Comparison of ENCODE assay signal across 8 mouse cellular contexts in genomic region chr17:33929371-33930279, GRCm38 (mm10). TPM values are rescaled to one million over a fixed set of nuclear protein-coding genes. Genes with fewer than 3 reads are reported as not detected.
DNase-seq lines count a peak whose midpoint lies in the region; ATAC-seq and TF ChIP-seq lines count a peak whose summit lies in the region.

TSS of gene Rgl2 (plus strand) at chr17:33929543.

- DNase-seq in MEL (ENCODE audit: low read depth, low spot score) = peak; percentile 95
- DNase-seq in cerebellum, adult 18-20 months = peak; percentile 87 to 98
- peak; percentile 98 for DNase-seq in forebrain, postnatal 0 days
- peak; percentile 94 to 95 for DNase-seq in heart, postnatal 36 days
- DNase-seq in layer of hippocampus, adult 18-20 months (ENCODE audit: low spot score in 2 of 2) = peak; percentile 91 to 94
- DNase-seq in lung, adult 2 months = peak; percentile 92
- peak; percentile 98 for DNase-seq in testis, postnatal 10 days (ENCODE audit: low spot score)

- peak in 1 of 2 experiments; percentile 18; a peak in 1 of 4 replicates for TF ChIP-seq EP300 in MEL (IDR thresholded peaks at IDR 0.05; ENCODE audit: low read depth in 1 of 2, low read length in 2 of 2)

- H3K4me1 ChIP-seq in MEL (ENCODE audit: control insufficient read depth in 1 of 2, insufficient read depth in 2 of 2, low read length in 2 of 2) = peaks cover 0 to 13% of the 10 kb centered on the region in 2 experiments; a peak in 2 of 4 replicates
- H3K4me1 ChIP-seq in forebrain, postnatal 0 days (ENCODE audit: insufficient read depth) = peaks cover 3% of the 10 kb centered on the region; the same call in 1 of the 2 replicates
- no peaks in the 10 kb centered on the region for H3K4me1 ChIP-seq in lung, adult 2 months (ENCODE audit: control insufficient read depth, insufficient read depth, low read length)
- peaks cover 27% of the 10 kb centered on the region for H3K4me1 ChIP-seq in neural tube, embryonic 15.5 days

- ATAC-seq in forebrain, postnatal 0 days = peak; percentile 93
- ATAC-seq in neural tube, embryonic 15.5 days (ENCODE audit: low FRiP score) = peak; percentile 85

- peak within 1 kb of the TSS; percentile 93 for H3K9ac ChIP-seq in MEL (ENCODE audit: control insufficient read depth, low read depth, low read length, poor library complexity, severe bottlenecking)
- peak within 1 kb of the TSS; percentile 65 for H3K9ac ChIP-seq in forebrain, postnatal 0 days
- peak within 1 kb of the TSS; percentile 90 for H3K9ac ChIP-seq in neural tube, embryonic 15.5 days (replicated peaks)

- WGBS in forebrain, postnatal 0 days = 1% methylated on average over 78 of the region's 80 CpGs
- WGBS in lung, adult 2 months = under 1% methylated on average over 80 of the region's 80 CpGs
- WGBS in neural tube, embryonic 15.5 days = under 1% methylated on average over 71 of the region's 80 CpGs

- TF ChIP-seq CTCF in MEL (IDR thresholded peaks at IDR 0.05 in 2 of 3, conservative IDR thresholded peaks at IDR 0.05 in 1 of 3; ENCODE audit: control insufficient read depth in 1 of 3, insufficient read depth in 1 of 3, low read depth in 2 of 3, low read length in 3 of 3, poor library complexity in 1 of 3, severe bottlenecking in 1 of 3) = peak in 1 of 3 experiments; percentile 22; a peak in 3 of 6 replicates
- peak; percentile 70 for TF ChIP-seq CTCF in forebrain, postnatal 0 days (IDR thresholded peaks at IDR 0.05; ENCODE audit: low read depth)
- TF ChIP-seq CTCF in lung, adult 2 months (IDR thresholded peaks at IDR 0.05; ENCODE audit: insufficient read depth, low read length) = no peak

- intact Hi-C loops in heart, postnatal 36 days (cut with DNase I) = loop anchor here (1.0 to 5.0 kb wide), 2 partner anchors 26 to 37 kb away; partner anchors contain the start of genes Kifc1 and Vps52

- peak within 1 kb of the TSS; percentile 87 for H3K4me2 ChIP-seq in forebrain, postnatal 0 days (ENCODE audit: low read depth)
- peak within 1 kb of the TSS; percentile 98 for H3K4me2 ChIP-seq in neural tube, embryonic 15.5 days

- H3K4me3 ChIP-seq in MEL (ENCODE audit: control insufficient read depth in 1 of 2, insufficient read depth in 1 of 2, low read depth in 2 of 2, low read length in 2 of 2) = peak within 1 kb of the TSS; percentile 74 to 78
- peak within 1 kb of the TSS; percentile 66 for H3K4me3 ChIP-seq in forebrain, postnatal 0 days (ENCODE audit: low read depth, low read length)
- peak within 1 kb of the TSS; percentile 77 for H3K4me3 ChIP-seq in lung, adult 2 months (replicated peaks; ENCODE audit: extremely low read depth, low read depth, low read length)
- H3K4me3 ChIP-seq in neural tube, embryonic 15.5 days (replicated peaks) = peak within 1 kb of the TSS; percentile 80

- TF ChIP-seq RAD21 in MEL (IDR thresholded peaks at IDR 0.05; ENCODE audit: low read depth, low read length) = no peak

- no peaks in the 10 kb centered on the region for H3K27me3 ChIP-seq in MEL (ENCODE audit: control insufficient read depth in 1 of 2, insufficient read depth in 2 of 2, low read length in 2 of 2)
- H3K27me3 ChIP-seq in forebrain, postnatal 0 days (ENCODE audit: insufficient read depth, low read length) = no peaks in the 10 kb centered on the region
- no peaks in the 10 kb centered on the region for H3K27me3 ChIP-seq in neural tube, embryonic 15.5 days (replicated peaks)

- H3K79me2 ChIP-seq in MEL (ENCODE audit: control insufficient read depth, insufficient read depth, low read length, poor library complexity) = peaks cover 24% of the 10 kb centered on the region

- peak; percentile 61 to 82 for TF ChIP-seq POLR2A in MEL (IDR thresholded peaks at IDR 0.05; ENCODE audit: control insufficient read depth in 1 of 2, insufficient read depth in 1 of 2, low read depth in 1 of 2, low read length in 2 of 2, poor library complexity in 1 of 2)
- peak; percentile 57; the same call in 1 of the 2 replicates for TF ChIP-seq POLR2A in lung, adult 2 months (IDR thresholded peaks at IDR 0.05; ENCODE audit: borderline replicate concordance, extremely low read depth, low read depth, low read length)

- H3K36me3 ChIP-seq in MEL (ENCODE audit: control insufficient read depth in 1 of 2, insufficient read depth in 2 of 2, low read length in 2 of 2) = peaks cover 0 to 3% of the 10 kb centered on the region in 2 experiments; a peak in 2 of 4 replicates
- H3K36me3 ChIP-seq in forebrain, postnatal 0 days (ENCODE audit: insufficient read depth) = peaks cover 14% of the 10 kb centered on the region; the same call in 1 of the 2 replicates
- H3K36me3 ChIP-seq in neural tube, embryonic 15.5 days = peaks cover 22% of the 10 kb centered on the region; the same call in 1 of the 2 replicates

- no peaks in the 10 kb centered on the region for H3K9me3 ChIP-seq in MEL (replicated peaks; ENCODE audit: insufficient read depth, low read length)
- no peaks in the 10 kb centered on the region for H3K9me3 ChIP-seq in forebrain, postnatal 0 days (ENCODE audit: low read length)
- H3K9me3 ChIP-seq in neural tube, embryonic 15.5 days (replicated peaks) = no peaks in the 10 kb centered on the region

- H3K27ac ChIP-seq in MEL (ENCODE audit: control insufficient read depth, low read depth, low read length) = peak within 1 kb of the TSS; percentile 98
- peak within 1 kb of the TSS; percentile 88 for H3K27ac ChIP-seq in forebrain, postnatal 0 days (ENCODE audit: low read depth, low read length)
- H3K27ac ChIP-seq in neural tube, embryonic 15.5 days (replicated peaks) = peak within 1 kb of the TSS; percentile 97

TF ChIP-seq in MEL, 35 proteins besides CTCF, POLR2A, EP300 and RAD21 (continues in another document):
- no peak for TF ChIP-seq UBTF (IDR thresholded peaks at IDR 0.05; ENCODE audit: borderline replicate concordance, insufficient read depth, low read depth, low read length)
- no peak for TF ChIP-seq MYB (IDR thresholded peaks at IDR 0.05; ENCODE audit: low read depth, low read length)
- no peak for TF ChIP-seq ZNF384 (IDR thresholded peaks at IDR 0.05; ENCODE audit: low read depth, low read length)
- peak; percentile 73; the same call in 1 of the 2 replicates for TF ChIP-seq KAT2A (conservative IDR thresholded peaks at IDR 0.05; ENCODE audit: low read depth, low read length)
- TF ChIP-seq ELF1 (IDR thresholded peaks at IDR 0.05; ENCODE audit: low read depth, low read length) = peak; percentile 81
- TF ChIP-seq NELFE (IDR thresholded peaks at IDR 0.05; ENCODE audit: low read depth, low read length) = peak; percentile 49
- TF ChIP-seq RCOR1 (IDR thresholded peaks at IDR 0.05; ENCODE audit: low read depth, low read length) = no peak
- TF ChIP-seq HCFC1 (IDR thresholded peaks at IDR 0.05; ENCODE audit: low read depth, low read length) = peak; percentile 94
- TF ChIP-seq MAX (IDR thresholded peaks at IDR 0.05; ENCODE audit: low read length) = peak; percentile 55; the same call in 1 of the 2 replicates
- TF ChIP-seq MEF2A (IDR thresholded peaks at IDR 0.05; ENCODE audit: extremely low read depth, insufficient replicate concordance, low read depth, low read length, poor library complexity, severe bottlenecking) = no peak
- TF ChIP-seq TCF12 (IDR thresholded peaks at IDR 0.05; ENCODE audit: low read depth, low read length) = peak; percentile 67
- no peak for TF ChIP-seq E2F4 (IDR thresholded peaks at IDR 0.05; ENCODE audit: borderline replicate concordance, low read depth, low read length)
- no peak for TF ChIP-seq ZC3H11A (IDR thresholded peaks at IDR 0.05; ENCODE audit: low read depth, low read length)
- peak; percentile 44; the same call in 1 of the 2 replicates for TF ChIP-seq TBP (IDR thresholded peaks at IDR 0.05; ENCODE audit: low read depth, low read length)
- TF ChIP-seq TAL1 (IDR thresholded peaks at IDR 0.05; ENCODE audit: low read length) = no peak
- TF ChIP-seq MYC (IDR thresholded peaks at IDR 0.05; ENCODE audit: low read depth, low read length) = no peak
- TF ChIP-seq POLR2AphosphoS2 (IDR thresholded peaks at IDR 0.05; ENCODE audit: low read length) = peak; percentile 87
- no peak for TF ChIP-seq ZKSCAN1 (IDR thresholded peaks at IDR 0.05; ENCODE audit: low read depth, low read length)
- TF ChIP-seq SMC3 (IDR thresholded peaks at IDR 0.05; ENCODE audit: low read depth, low read length) = 0 out of 2 replicates have a peak, but pooled peaks have one; percentile 6
- no peak for TF ChIP-seq GATA1 (IDR thresholded peaks at IDR 0.05; ENCODE audit: low read depth, low read length)
- no peak for TF ChIP-seq USF2 (IDR thresholded peaks at IDR 0.05; ENCODE audit: borderline replicate concordance in 1 of 2, insufficient read depth in 1 of 2, low read depth in 1 of 2, low read length in 2 of 2)
- TF ChIP-seq NRF1 (IDR thresholded peaks at IDR 0.05; ENCODE audit: insufficient read depth, low read depth, low read length, poor library complexity, severe bottlenecking) = no peak
- peak; percentile 100 for TF ChIP-seq MAZ (IDR thresholded peaks at IDR 0.05; ENCODE audit: low read depth, low read length)
- 0 out of 2 replicates have a peak, but pooled peaks have one; percentile 0 for TF ChIP-seq JUND (IDR thresholded peaks at IDR 0.05; ENCODE audit: low read depth, low read length)
- TF ChIP-seq MAFK (IDR thresholded peaks at IDR 0.05; ENCODE audit: borderline replicate concordance, low read depth, low read length) = no peak
- TF ChIP-seq BHLHE40 (IDR thresholded peaks at IDR 0.05; ENCODE audit: borderline replicate concordance, low read depth, low read length) = no peak
- peak; percentile 97 for TF ChIP-seq SIN3A (IDR thresholded peaks at IDR 0.05; ENCODE audit: low read length)
- no peak; the same call in 1 of the 2 replicates for TF ChIP-seq ZMIZ1 (IDR thresholded peaks at IDR 0.05; ENCODE audit: low read depth, low read length)
- TF ChIP-seq GABPA (IDR thresholded peaks at IDR 0.05; ENCODE audit: low read depth, low read length) = no peak
- TF ChIP-seq ETS1 (IDR thresholded peaks at IDR 0.05; ENCODE audit: low read depth, low read length) = peak; percentile 59; the same call in 1 of the 2 replicates
- TF ChIP-seq MXI1 (IDR thresholded peaks at IDR 0.05; ENCODE audit: low read depth, low read length) = peak; percentile 89
- no peak for TF ChIP-seq CHD2 (IDR thresholded peaks at IDR 0.05; ENCODE audit: low read length)

RNA-seq across cellular contexts. Expression of gene Rgl2, which starts in this region (rescaled TPM):
- 19.0 and 24.9 TPM in 2 replicates for total RNA-seq in MEL (2012; rRNA removed)
- 10 to 100 TPM in 1 of 2 experiments, not detected in 1; 43.6 TPM for polyA plus RNA-seq in MEL (2012; ENCODE audit: insufficient read depth in 1 of 2, insufficient read length in 2 of 2, low read depth in 1 of 2, low replicate concordance in 2 of 2, missing spikeins in 1 of 2)
- total RNA-seq in forebrain, postnatal 0 days (2014; rRNA removed) = 75.7 and 76.3 TPM in 2 replicates
- 24.1 and 27.1 TPM in 2 replicates for polyA plus RNA-seq in forebrain, postnatal 0 days (2015; fragmentation: Nextera tagmentation; extraction: Ambion mirVana)
- 10 to 100 TPM; 38.7 TPM for total RNA-seq in heart, postnatal 36 days (2021)
- 10 to 100 TPM; 61.9 to 63.0 TPM for total RNA-seq in layer of hippocampus, adult 18-20 months (2021)
- polyA plus RNA-seq in lung, adult 2 months (2012; rRNA removed) = 247 and 272 TPM in 2 replicates
- 56.8 and 58.8 TPM in 2 replicates for polyA plus RNA-seq in neural tube, embryonic 15.5 days (2015; fragmentation: Nextera tagmentation; extraction: Ambion mirVana)

Comparison
In these comparisons a context has a peak if more than half of its experiments do, and no peak if none do; other contexts are left out.
1. Peak in every context shown above with its lines: DNase-seq, ATAC-seq, H3K4me3 ChIP-seq and H3K27ac ChIP-seq.